Mouse (Mus musculus): ENCODE results near the gene BC025920. TPM values are rescaled to one million over a fixed set of nuclear protein-coding genes. Genes with fewer than 3 reads are reported as not detected.
"Not testable (repeated sequence)": the region's sequence is repeated elsewhere in the genome, so short reads cannot be mapped to it uniquely, and the experiment has no call there.

The BC025920 gene
- total and polyA plus RNA-seq, 2 experiments from 2014 or later, result 0.44 to 1.7 TPM

DNA sequence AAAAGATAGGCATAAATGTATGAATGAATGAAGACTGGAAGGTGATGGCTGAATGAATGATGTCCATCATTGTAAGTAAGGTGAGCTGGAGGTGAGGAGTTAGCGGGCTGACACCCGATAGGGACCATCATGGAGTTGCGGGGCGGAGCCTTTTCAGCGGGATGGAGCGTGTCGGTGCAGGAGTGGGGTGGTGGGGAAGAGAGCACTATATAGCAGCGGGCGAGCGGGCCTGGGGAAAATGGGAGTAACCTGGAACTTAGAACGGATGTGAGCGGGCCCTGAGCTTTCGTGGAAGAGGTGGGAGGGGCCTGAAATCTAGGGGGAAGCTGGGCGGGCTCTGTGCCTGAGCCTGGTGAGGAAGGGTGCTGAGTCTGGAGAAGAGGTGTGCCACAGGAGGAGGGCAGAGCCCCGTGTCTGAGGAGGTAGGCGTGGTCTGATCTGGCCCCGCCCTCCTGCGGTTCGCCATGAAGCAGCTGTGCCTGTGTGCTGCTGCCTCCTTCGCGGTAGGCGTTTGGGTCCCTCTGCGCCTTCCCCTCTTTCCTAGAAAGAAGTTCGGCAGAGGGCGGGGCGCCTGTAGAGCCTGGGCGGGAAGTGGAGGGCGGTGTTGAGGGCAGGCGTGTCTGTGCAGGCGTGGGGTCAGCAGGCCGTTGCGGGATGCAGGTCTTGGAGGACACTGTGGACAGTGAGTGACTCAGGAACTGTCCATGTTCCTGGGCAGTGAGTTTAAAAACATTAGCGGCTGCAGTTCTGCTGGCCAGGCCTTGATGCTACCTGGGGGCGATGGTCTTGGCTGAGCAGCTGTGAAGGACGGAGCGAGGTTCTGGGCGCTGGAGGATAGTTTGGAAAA lies 27.4 kb downstream of the BC025920 start:
- DNase-seq (ENCODE audit: low spot score) (peak; percentile 74), ATAC-seq (ENCODE audit: insufficient read depth, low read depth) (peak; percentile 85)
- peak overlapping the region; percentile 42 for H3K9ac ChIP-seq (replicated peaks; ENCODE audit: low read depth, low read length)
- TF ChIP-seq CTCF (IDR thresholded peaks at IDR 0.05; ENCODE audit: low read depth) (no peak), EP300 (IDR thresholded peaks at IDR 0.05; ENCODE audit: low read depth) (no peak)
- H3K4me1 ChIP-seq (ENCODE audit: control insufficient read depth, insufficient read depth), result no peaks in the 10 kb centered on the region
- no peaks in the 10 kb centered on the region for H3K9me3 ChIP-seq (replicated peaks; ENCODE audit: control insufficient read depth, low read length)
- peak overlapping the region; percentile 73 for H3K4me2 ChIP-seq (ENCODE audit: low read depth, low read length)
- no peaks in the 10 kb centered on the region for H3K36me3 ChIP-seq (replicated peaks; ENCODE audit: control insufficient read depth, insufficient read depth, low read length)
- no peaks in the 10 kb centered on the region for H3K27me3 ChIP-seq (ENCODE audit: control insufficient read depth, insufficient read depth, low read length)
- peak overlapping the region; percentile 52 for H3K4me3 ChIP-seq (ENCODE audit: low read depth, low read length)
- WGBS, result 4% methylated on average over 37 of the region's 37 CpGs
- peak overlapping the region; percentile 41 for H3K27ac ChIP-seq (ENCODE audit: low read depth)

DNA sequence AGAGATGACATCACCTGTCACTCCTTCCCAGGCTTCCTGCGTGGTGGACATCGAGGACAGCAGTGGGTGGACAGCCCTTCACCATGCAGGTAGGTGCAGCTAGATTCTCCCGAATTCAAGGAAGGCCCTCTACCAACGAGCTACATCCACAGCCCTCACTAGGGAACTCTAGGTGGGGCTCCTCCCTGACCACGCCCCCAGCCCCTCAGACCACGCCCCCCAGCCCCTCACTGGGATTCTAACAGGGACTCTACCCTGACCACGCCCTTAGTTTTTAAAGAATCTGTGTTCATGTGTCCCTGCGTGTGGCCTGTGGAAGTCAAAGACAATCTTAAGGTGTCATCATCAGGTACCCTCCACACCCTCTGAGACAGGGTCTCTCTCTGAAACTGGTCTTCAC lies 30.3 kb downstream of the BC025920 start:
- Histone ChIP-seq H3K4me2 (ENCODE audit: low read depth, low read length) (no peak overlapping the region), H3K27ac (ENCODE audit: low read depth) (no peak overlapping the region), H3K9me3 (replicated peaks; ENCODE audit: control insufficient read depth, low read length) (no peaks in the 10 kb centered on the region), H3K4me1 (ENCODE audit: control insufficient read depth, insufficient read depth) (no peaks in the 10 kb centered on the region), H3K27me3 (ENCODE audit: control insufficient read depth, insufficient read depth, low read length) (no peaks in the 10 kb centered on the region), H3K36me3 (replicated peaks; ENCODE audit: control insufficient read depth, insufficient read depth, low read length) (no peaks in the 10 kb centered on the region), H3K4me3 (ENCODE audit: low read depth, low read length) (no peak overlapping the region), H3K9ac (replicated peaks; ENCODE audit: low read depth, low read length) (no peak overlapping the region)
- 16% methylated on average over 8 of the region's 8 CpGs for WGBS
- TF ChIP-seq CTCF (IDR thresholded peaks at IDR 0.05; ENCODE audit: low read depth) (no peak), EP300 (IDR thresholded peaks at IDR 0.05; ENCODE audit: low read depth) (no peak)
- ATAC-seq (ENCODE audit: insufficient read depth, low read depth) (no peak), DNase-seq (ENCODE audit: low spot score) (no peak)

DNA sequence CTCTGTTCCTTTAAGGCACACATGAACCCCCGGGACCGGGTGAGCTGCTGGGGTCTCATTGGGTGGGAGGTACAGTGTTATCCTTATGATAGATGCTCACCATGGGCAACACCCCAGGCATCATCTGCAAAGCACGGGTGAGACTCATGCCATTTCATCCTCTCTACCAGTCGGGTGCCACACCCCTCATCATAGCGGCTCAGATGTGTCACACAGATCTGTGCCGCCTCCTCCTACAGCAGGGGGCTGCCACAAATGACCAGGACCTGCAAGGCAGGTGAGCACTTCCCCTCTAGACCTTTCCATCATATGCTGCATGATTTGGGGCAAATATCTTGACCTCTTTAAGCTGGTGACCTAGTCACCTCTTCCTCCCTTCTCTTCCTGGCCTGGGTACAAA lies 32.0 kb downstream of the BC025920 start:
- H3K27ac ChIP-seq (ENCODE audit: low read depth), result no peak overlapping the region
- H3K36me3 ChIP-seq (replicated peaks; ENCODE audit: control insufficient read depth, insufficient read depth, low read length), result no peaks in the 10 kb centered on the region
- no peak overlapping the region for H3K9ac ChIP-seq (replicated peaks; ENCODE audit: low read depth, low read length)
- H3K4me3 ChIP-seq (ENCODE audit: low read depth, low read length), result no peak overlapping the region
- TF ChIP-seq CTCF (IDR thresholded peaks at IDR 0.05; ENCODE audit: low read depth) (no peak), EP300 (IDR thresholded peaks at IDR 0.05; ENCODE audit: low read depth) (no peak)
- H3K27me3 ChIP-seq (ENCODE audit: control insufficient read depth, insufficient read depth, low read length), result no peaks in the 10 kb centered on the region
- WGBS, result 68% methylated on average over 6 of the region's 6 CpGs
- H3K4me2 ChIP-seq (ENCODE audit: low read depth, low read length), result no peak overlapping the region
- ATAC-seq (ENCODE audit: insufficient read depth, low read depth) (no peak), DNase-seq (ENCODE audit: low spot score) (no peak)
- peaks cover 14% of the 10 kb centered on the region for H3K4me1 ChIP-seq (ENCODE audit: control insufficient read depth, insufficient read depth)
- H3K9me3 ChIP-seq (replicated peaks; ENCODE audit: control insufficient read depth, low read length), result no peaks in the 10 kb centered on the region

DNA sequence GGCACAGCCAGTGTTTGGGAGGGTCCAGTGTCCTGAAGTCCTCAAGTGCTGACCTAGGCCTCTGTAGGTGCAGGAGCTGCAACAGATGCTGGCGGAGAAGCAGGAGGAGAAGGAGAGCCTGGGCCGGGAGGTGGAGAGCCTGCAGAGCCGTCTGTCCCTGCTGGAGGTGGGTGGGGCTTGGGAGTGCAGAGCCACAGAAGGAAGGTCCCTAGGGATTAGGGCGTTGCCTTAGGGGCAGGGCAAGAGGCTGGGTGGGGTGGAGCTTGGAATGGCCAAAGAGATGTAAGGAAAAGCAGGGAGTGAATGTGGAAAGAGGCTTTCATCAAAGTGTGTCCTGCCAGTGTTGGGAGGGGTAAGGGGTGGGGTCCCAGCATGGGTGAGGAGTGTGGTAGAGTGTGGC lies 34.8 kb downstream of the BC025920 start:
- H3K27me3 ChIP-seq (ENCODE audit: control insufficient read depth, insufficient read depth, low read length); H3K9me3 ChIP-seq (replicated peaks; ENCODE audit: control insufficient read depth, low read length); H3K4me3 ChIP-seq (ENCODE audit: low read depth, low read length); H3K9ac ChIP-seq (replicated peaks; ENCODE audit: low read depth, low read length); H3K36me3 ChIP-seq (replicated peaks; ENCODE audit: control insufficient read depth, insufficient read depth, low read length); DNase-seq (ENCODE audit: low spot score); H3K4me2 ChIP-seq (ENCODE audit: low read depth, low read length); H3K27ac ChIP-seq (ENCODE audit: low read depth); ATAC-seq (ENCODE audit: insufficient read depth, low read depth): not testable (repeated sequence)
- 52% methylated on average over 4 of the region's 4 CpGs for WGBS
- peaks cover 14% of the 10 kb centered on the region for H3K4me1 ChIP-seq (ENCODE audit: control insufficient read depth, insufficient read depth)

DNA sequence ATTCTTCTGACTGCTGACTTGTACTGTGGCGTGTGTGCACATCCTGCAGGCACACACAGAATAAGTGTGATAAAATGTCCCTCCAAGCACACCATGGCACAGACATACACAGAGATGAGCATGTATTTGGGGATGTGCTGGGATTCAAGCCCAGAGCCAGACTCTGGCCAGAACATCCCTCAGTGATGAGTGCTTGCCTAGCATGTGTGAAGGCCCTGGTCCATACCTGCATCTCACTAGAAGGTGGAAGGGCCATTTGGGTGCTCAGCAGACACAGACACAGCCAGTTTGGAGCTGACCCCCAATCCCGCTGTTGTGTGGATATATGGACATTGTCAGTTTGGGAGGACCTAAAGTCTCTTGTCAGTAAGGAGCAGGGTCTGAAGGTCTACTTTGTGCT lies 35.5 kb downstream of the BC025920 start:
- DNase-seq (ENCODE audit: low spot score) (no peak), ATAC-seq (ENCODE audit: insufficient read depth, low read depth) (no peak)
- no peak for TF ChIP-seq CTCF (IDR thresholded peaks at IDR 0.05; ENCODE audit: low read depth)
- no peak for TF ChIP-seq EP300 (IDR thresholded peaks at IDR 0.05; ENCODE audit: low read depth)
- no peak overlapping the region for H3K4me3 ChIP-seq (ENCODE audit: low read depth, low read length)
- H3K36me3 ChIP-seq (replicated peaks; ENCODE audit: control insufficient read depth, insufficient read depth, low read length), result no peaks in the 10 kb centered on the region
- no peaks in the 10 kb centered on the region for H3K27me3 ChIP-seq (ENCODE audit: control insufficient read depth, insufficient read depth, low read length)
- H3K4me2 ChIP-seq (ENCODE audit: low read depth, low read length), result no peak overlapping the region
- 91% methylated on average over 2 of the region's 2 CpGs for WGBS
- no peak overlapping the region for H3K27ac ChIP-seq (ENCODE audit: low read depth)
- H3K9ac ChIP-seq (replicated peaks; ENCODE audit: low read depth, low read length), result 0 out of 2 replicates have a peak overlapping the region, but pooled peaks have one; percentile 80
- peaks cover 14% of the 10 kb centered on the region for H3K4me1 ChIP-seq (ENCODE audit: control insufficient read depth, insufficient read depth)
- no peaks in the 10 kb centered on the region for H3K9me3 ChIP-seq (replicated peaks; ENCODE audit: control insufficient read depth, low read length)

All from heart, postnatal 0 days (tissue).